Mouse (Mus musculus): ENCODE data around the gene Il10. TPM values are rescaled to one million over a fixed set of nuclear protein-coding genes. Genes with fewer than 3 reads are reported as not detected.

The Il10 gene
- polyA plus RNA-seq, 1 experiment from 2014 or later, result not detected

GRCm38 (mm10) chr1:131000296-131000695 lies 19.3 kb upstream of the Il10 start:
- Histone ChIP-seq H3K9me3 (replicated peaks) (no peaks in the 10 kb centered on the region), H3K27me3 (ENCODE audit: low read depth, poor library complexity, severe bottlenecking) (no peaks in the 10 kb centered on the region), H3K4me1 (peaks cover 10% of the 10 kb centered on the region; the same call in 1 of the 2 replicates), H3K4me3 (no peak overlapping the region), H3K36me3 (no peaks in the 10 kb centered on the region), H3K27ac (replicated peaks) (no peak overlapping the region)
- no peak for DNase-seq (ENCODE audit: low spot score)
- WGBS, result 94% methylated on average over 3 of the region's 3 CpGs

GRCm38 (mm10) chr1:131002561-131002960 lies 17.1 kb upstream of the Il10 start:
- no peak overlapping the region for H3K4me3 ChIP-seq
- DNase-seq (ENCODE audit: low spot score), result no peak
- WGBS, result 91% methylated on average over 2 of the region's 2 CpGs

GRCm38 (mm10) chr1:131003037-131003922 lies 16.4 kb upstream of the Il10 start:
- DNase-seq (ENCODE audit: low spot score), result no peak

More at GRCm38 (mm10) chr1:131002561-131002960, 17.1 kb upstream of the Il10 start:
- H3K27me3 ChIP-seq (ENCODE audit: low read depth, poor library complexity, severe bottlenecking), result no peaks in the 10 kb centered on the region
- no peaks in the 10 kb centered on the region for H3K36me3 ChIP-seq
- H3K4me1 ChIP-seq, result peaks cover 5% of the 10 kb centered on the region; the same call in 1 of the 2 replicates
- H3K27ac ChIP-seq (replicated peaks), result no peak overlapping the region
- no peaks in the 10 kb centered on the region for H3K9me3 ChIP-seq (replicated peaks)

GRCm38 (mm10) chr1:131006069-131006468 lies 13.6 kb upstream of the Il10 start:
- H3K4me3 ChIP-seq, result no peak overlapping the region
- WGBS, result 85% methylated on average over 1 of the region's 1 CpGs
- no peaks in the 10 kb centered on the region for H3K36me3 ChIP-seq
- no peak for DNase-seq (ENCODE audit: low spot score)
- no peaks in the 10 kb centered on the region for H3K9me3 ChIP-seq (replicated peaks)
- no peaks in the 10 kb centered on the region for H3K27me3 ChIP-seq (ENCODE audit: low read depth, poor library complexity, severe bottlenecking)
- H3K4me1 ChIP-seq, result peaks cover 10% of the 10 kb centered on the region
- no peak overlapping the region for H3K27ac ChIP-seq (replicated peaks)

More at GRCm38 (mm10) chr1:131003037-131003922, 16.4 kb upstream of the Il10 start:
- H3K27me3 ChIP-seq (ENCODE audit: low read depth, poor library complexity, severe bottlenecking), result no peaks in the 10 kb centered on the region
- no peak overlapping the region for H3K27ac ChIP-seq (replicated peaks)
- no peak overlapping the region for H3K4me3 ChIP-seq
- 66% methylated on average over 17 of the region's 17 CpGs for WGBS
- no peaks in the 10 kb centered on the region for H3K9me3 ChIP-seq (replicated peaks)
- peaks cover 5% of the 10 kb centered on the region; the same call in 1 of the 2 replicates for H3K4me1 ChIP-seq
- no peaks in the 10 kb centered on the region for H3K36me3 ChIP-seq

- WGBS, result 86% methylated on average over 17 of the region's 17 CpGs
These were observed 9.2 kb upstream of the Il10 start for GRCm38 (mm10) chr1:131010201-131011153.

GRCm38 (mm10) chr1:131012494-131012893 lies 7.2 kb upstream of the Il10 start:
- Histone ChIP-seq H3K9me3 (replicated peaks) (no peaks in the 10 kb centered on the region), H3K4me3 (no peak overlapping the region), H3K36me3 (no peaks in the 10 kb centered on the region), H3K4me1 (peaks cover 8% of the 10 kb centered on the region; the same call in 1 of the 2 replicates), H3K27me3 (ENCODE audit: low read depth, poor library complexity, severe bottlenecking) (no peaks in the 10 kb centered on the region), H3K27ac (replicated peaks) (no peak overlapping the region)
- WGBS, result 85% methylated on average over 8 of the region's 8 CpGs
- no peak for DNase-seq (ENCODE audit: low spot score)

More at GRCm38 (mm10) chr1:131010201-131011153, 9.2 kb upstream of the Il10 start:
- peaks cover 8% of the 10 kb centered on the region; the same call in 1 of the 2 replicates for H3K4me1 ChIP-seq
- no peaks in the 10 kb centered on the region for H3K27me3 ChIP-seq (ENCODE audit: low read depth, poor library complexity, severe bottlenecking)
- no peaks in the 10 kb centered on the region for H3K9me3 ChIP-seq (replicated peaks)
- no peak overlapping the region for H3K27ac ChIP-seq (replicated peaks)
- no peak for DNase-seq (ENCODE audit: low spot score)
- H3K36me3 ChIP-seq, result no peaks in the 10 kb centered on the region
- H3K4me3 ChIP-seq, result no peak overlapping the region

- H3K9me3 ChIP-seq (replicated peaks), result no peaks in the 10 kb centered on the region
- no peaks in the 10 kb centered on the region for H3K36me3 ChIP-seq
- WGBS, result 94% methylated on average over 5 of the region's 5 CpGs
- H3K4me3 ChIP-seq, result no peak overlapping the region
- H3K4me1 ChIP-seq, result peaks cover 8% of the 10 kb centered on the region; the same call in 1 of the 2 replicates
- no peak for DNase-seq (ENCODE audit: low spot score)
- no peaks in the 10 kb centered on the region for H3K27me3 ChIP-seq (ENCODE audit: low read depth, poor library complexity, severe bottlenecking)
- no peak overlapping the region for H3K27ac ChIP-seq (replicated peaks)
These were observed 5.7 kb upstream of the Il10 start for GRCm38 (mm10) chr1:131013926-131014325.

GRCm38 (mm10) chr1:131015281-131015680 lies 4.4 kb upstream of the Il10 start:
- Histone ChIP-seq H3K4me3 (no peak overlapping the region), H3K4me1 (peaks cover 3% of the 10 kb centered on the region; the same call in 1 of the 2 replicates), H3K27me3 (ENCODE audit: low read depth, poor library complexity, severe bottlenecking) (no peaks in the 10 kb centered on the region), H3K27ac (replicated peaks) (no peak overlapping the region), H3K9me3 (replicated peaks) (no peaks in the 10 kb centered on the region), H3K36me3 (no peaks in the 10 kb centered on the region)
- DNase-seq (ENCODE audit: low spot score), result no peak
- 91% methylated on average over 6 of the region's 6 CpGs for WGBS

GRCm38 (mm10) chr1:131015879-131016278 lies 3.8 kb upstream of the Il10 start:
- 95% methylated on average over 7 of the region's 7 CpGs for WGBS
- no peak overlapping the region for H3K4me3 ChIP-seq
- H3K4me1 ChIP-seq, result peaks cover 7% of the 10 kb centered on the region
- no peak overlapping the region for H3K27ac ChIP-seq (replicated peaks)
- no peaks in the 10 kb centered on the region for H3K27me3 ChIP-seq (ENCODE audit: low read depth, poor library complexity, severe bottlenecking)
- DNase-seq (ENCODE audit: low spot score), result no peak
- no peaks in the 10 kb centered on the region for H3K9me3 ChIP-seq (replicated peaks)
- no peaks in the 10 kb centered on the region for H3K36me3 ChIP-seq

- no peaks in the 10 kb centered on the region for H3K36me3 ChIP-seq
- no peak overlapping the region for H3K4me3 ChIP-seq
- no peak for DNase-seq (ENCODE audit: low spot score)
- peaks cover 6% of the 10 kb centered on the region for H3K4me1 ChIP-seq
- no peaks in the 10 kb centered on the region for H3K9me3 ChIP-seq (replicated peaks)
- H3K27me3 ChIP-seq (ENCODE audit: low read depth, poor library complexity, severe bottlenecking), result no peaks in the 10 kb centered on the region
- no peak overlapping the region for H3K27ac ChIP-seq (replicated peaks)
- 51% methylated on average over 12 of the region's 12 CpGs for WGBS
These were observed 1.0 kb downstream of the Il10 start for GRCm38 (mm10) chr1:131020425-131021310.

- H3K27me3 ChIP-seq (ENCODE audit: low read depth, poor library complexity, severe bottlenecking), result no peaks in the 10 kb centered on the region
- no peaks in the 10 kb centered on the region for H3K9me3 ChIP-seq (replicated peaks)
- peaks cover 6% of the 10 kb centered on the region for H3K4me1 ChIP-seq
- H3K36me3 ChIP-seq, result no peaks in the 10 kb centered on the region
- H3K27ac ChIP-seq (replicated peaks), result no peak overlapping the region
- 79% methylated on average over 9 of the region's 9 CpGs for WGBS
- H3K4me3 ChIP-seq, result no peak overlapping the region
- no peak for DNase-seq (ENCODE audit: low spot score)
These were observed 1.8 kb downstream of the Il10 start for GRCm38 (mm10) chr1:131021438-131021837.
